Mouse (Mus musculus) hindbrain, postnatal 0 days (tissue): ENCODE measurements around the gene Alg9. TPM values are rescaled to one million over a fixed set of nuclear protein-coding genes. Genes with fewer than 3 reads are reported as not detected.
A peak's percentile ranks its signal among the peaks of the same experiment; 100 is the strongest.

Experiments used
- ATAC-seq: fragments of 200-750 bp; cut with Nextera tagmentation; 2 replicates; pipeline ENCODE4 v1.8.0; 2017; ENCODE audit warnings: mild to moderate bottlenecking, moderate TSS enrichment, moderate library complexity
- DNase-seq: peaks from one replicate; pipeline ENCODE4 v3.0.0-alpha.2; 2015; ENCODE audit warnings: low spot score
- H3K27ac ChIP-seq: fragments of 300-500 bp; sonication (generic); 2 replicates; pipeline ENCODE4 v1.5.1; 2014; ENCODE audit warnings: mild to moderate bottlenecking
- H3K27me3 ChIP-seq: fragments of 300-500 bp; sonication (generic); 2 replicates; pipeline ENCODE4 v1.6.1; 2014; ENCODE audit warnings: low read length, mixed read lengths; ENCODE audit not compliant: insufficient read depth
- H3K36me3 ChIP-seq: fragments of 300-500 bp; sonication (generic); 2 replicates; pipeline ENCODE4 v1.6.1; 2014; ENCODE audit warnings: low read length, mixed read lengths; ENCODE audit not compliant: insufficient read depth
- H3K4me1 ChIP-seq: fragments of 300-500 bp; sonication (generic); 2 replicates; pipeline ENCODE4 v1.6.1; 2014; ENCODE audit warnings: antibody characterized with exemption, low read length, mixed read lengths; ENCODE audit not compliant: insufficient read depth
- H3K4me2 ChIP-seq: fragments of 300-500 bp; sonication (generic); 2 replicates; pipeline ENCODE4 v1.6.1; 2014; ENCODE audit warnings: low read depth, mild to moderate bottlenecking, low read length, moderate library complexity, mixed read lengths
- H3K4me3 ChIP-seq: fragments of 300-500 bp; sonication (generic); 2 replicates; pipeline ENCODE4 v1.5.1; 2014; ENCODE audit warnings: low read length
- H3K9ac ChIP-seq: fragments of 300-500 bp; sonication (generic); replicated peaks from 2 replicates; pipeline ENCODE4 v1.6.1; 2014; ENCODE audit warnings: mild to moderate bottlenecking, low read length, moderate library complexity, mixed read lengths
- H3K9me3 ChIP-seq: fragments of 300-500 bp; sonication (generic); 2 replicates; pipeline ENCODE4 v1.6.1; 2016; ENCODE audit warnings: low read length, mixed read lengths
- CTCF ChIP-seq: IDR thresholded peaks from 2 replicates; pipeline ENCODE4 v1.5.1; 2016; ENCODE audit warnings: antibody characterized with exemption, control low read depth, low read depth
- WGBS: fragments of 180-500 bp; shearing (Covaris S2); extraction: QIAGEN DNeasy Blood & Tissue Kit; methylation state at CpG from one replicate; pipeline ENCODE4 v1.1.7; 2014; 5-methylcytosine and 5-hydroxymethylcytosine counted together
- polyA plus RNA-seq: library from polyadenylated mRNA; unstranded; fragments of >200 nt; fragmentation: Nextera tagmentation; extraction: Ambion mirVana; gene quantifications from 2 replicates; pipeline ENCODE4 v1.2.1, GENCODE M21; 2015
- total RNA-seq: library from RNA; depleted of rRNA; stranded (reverse); fragments of >200 nt; gene quantifications from 2 replicates; pipeline ENCODE4 v1.2.3, GENCODE M21; 2014

The Alg9 gene
- total and polyA plus RNA-seq, 2 experiments from 2014 or later = 49.9 to 94.0 TPM

DNA sequence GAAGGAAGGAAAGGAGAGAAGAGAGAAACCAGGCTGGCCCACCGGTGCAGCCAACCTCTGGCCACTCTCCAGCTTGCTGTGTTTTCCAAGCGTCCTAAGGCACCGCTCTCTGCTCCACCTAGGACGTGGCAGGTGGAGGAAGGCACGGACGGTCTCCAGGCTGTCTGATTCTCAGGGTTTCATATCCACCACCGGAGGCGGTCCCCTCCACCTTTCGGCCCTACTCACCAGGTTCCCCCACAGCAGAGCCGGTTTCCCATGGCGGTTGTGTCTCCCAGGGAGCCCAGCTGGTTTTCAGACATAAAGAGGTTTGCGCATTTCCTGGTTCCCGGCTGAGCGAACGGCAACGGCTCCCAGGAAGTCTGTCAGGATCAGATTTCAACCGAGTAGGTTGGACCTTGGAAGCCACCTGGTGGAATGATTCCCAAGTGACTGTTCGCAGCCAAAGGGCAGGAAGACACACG, 28.6 kb upstream of the Alg9 start, which contains the start of gene 2310030G06Rik:
2310030G06Rik (minus strand) TSS at position 323 of the 464 bp plus-strand sequence.
- DNase-seq = peak; percentile 52
- peaks cover 6% of the 10 kb centered on the region; the same call in 1 of the 2 replicates for H3K4me1 ChIP-seq
- 4% methylated on average over 19 of the region's 19 CpGs for WGBS
- H3K27me3 ChIP-seq = no peaks in the 10 kb centered on the region
- H3K9ac ChIP-seq = peak within 1 kb of the TSS; percentile 31; the same call in 1 of the 2 replicates
- peak; percentile 32; the same call in 1 of the 2 replicates for TF ChIP-seq CTCF
- no peak for ATAC-seq
- no peaks in the 10 kb centered on the region for H3K9me3 ChIP-seq
- peak within 1 kb of the TSS; percentile 58 for H3K4me2 ChIP-seq
- H3K36me3 ChIP-seq = no peaks in the 10 kb centered on the region
- peak within 1 kb of the TSS; percentile 34 for H3K4me3 ChIP-seq
- no peak within 1 kb of the TSS for H3K27ac ChIP-seq

DNA sequence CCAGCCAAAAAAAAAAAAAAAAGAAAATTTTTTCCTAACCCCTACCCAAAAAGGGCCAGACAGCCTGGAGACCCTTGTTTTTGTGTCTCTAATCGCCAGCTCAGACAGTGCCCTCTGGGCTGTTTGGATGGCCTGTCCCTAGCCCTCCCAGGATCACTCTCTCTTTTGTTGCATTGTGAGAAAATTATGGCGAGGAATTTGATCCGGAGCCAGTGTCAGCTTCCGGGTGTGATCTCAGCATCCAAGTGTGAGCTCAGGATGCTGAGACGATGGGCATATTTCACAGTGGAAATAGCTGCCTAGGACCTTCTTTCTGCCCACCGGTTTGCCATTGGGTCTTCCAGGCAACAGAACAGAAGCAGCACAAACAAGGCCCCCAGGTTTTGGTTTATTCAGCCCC, 24.1 kb upstream of the Alg9 start:
- no peaks in the 10 kb centered on the region for H3K27me3 ChIP-seq
- H3K36me3 ChIP-seq = no peaks in the 10 kb centered on the region
- ATAC-seq (no peak), DNase-seq (no peak)
- TF ChIP-seq CTCF = no peak
- H3K9me3 ChIP-seq = no peaks in the 10 kb centered on the region
- H3K9ac ChIP-seq = no peak overlapping the region
- no peak overlapping the region for H3K4me2 ChIP-seq
- WGBS = 49% methylated on average over 6 of the region's 6 CpGs
- H3K4me1 ChIP-seq = peaks cover 16% of the 10 kb centered on the region
- no peak overlapping the region for H3K4me3 ChIP-seq
- H3K27ac ChIP-seq = no peak overlapping the region

DNA sequence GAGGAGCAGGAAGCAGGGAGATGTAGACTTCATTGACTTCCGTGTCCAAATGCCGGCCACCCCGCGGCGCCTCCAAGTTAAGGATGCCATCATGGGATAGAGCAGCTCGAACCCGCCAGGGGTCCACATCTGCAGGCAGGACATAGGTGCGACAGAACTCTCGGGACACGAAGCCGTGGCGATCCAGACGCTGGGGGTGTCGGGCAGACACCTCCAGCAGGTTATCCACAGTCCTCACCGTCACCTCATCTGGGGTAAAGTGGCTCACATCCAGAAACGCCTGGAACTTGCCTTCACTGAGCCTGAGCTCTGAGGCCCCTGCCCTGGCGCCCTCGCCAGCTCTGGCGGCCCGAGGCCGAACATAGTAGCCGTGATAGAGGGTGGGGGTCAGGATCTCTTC, 23.5 kb upstream of the Alg9 start, which contains the start of gene Cryab:
Cryab (plus strand) TSS at position 3 of the 400 bp plus-strand sequence.
- Histone ChIP-seq H3K27ac (peak within 1 kb of the TSS; percentile 26; the same call in 1 of the 2 replicates), H3K4me3 (no peak within 1 kb of the TSS), H3K4me2 (no peak within 1 kb of the TSS), H3K4me1 (peaks cover 11% of the 10 kb centered on the region), H3K9me3 (no peaks in the 10 kb centered on the region), H3K9ac (no peak within 1 kb of the TSS), H3K36me3 (no peaks in the 10 kb centered on the region), H3K27me3 (no peaks in the 10 kb centered on the region)
- no peak for TF ChIP-seq CTCF
- ATAC-seq (no peak), DNase-seq (no peak)
- WGBS = 74% methylated on average over 22 of the region's 22 CpGs

DNA sequence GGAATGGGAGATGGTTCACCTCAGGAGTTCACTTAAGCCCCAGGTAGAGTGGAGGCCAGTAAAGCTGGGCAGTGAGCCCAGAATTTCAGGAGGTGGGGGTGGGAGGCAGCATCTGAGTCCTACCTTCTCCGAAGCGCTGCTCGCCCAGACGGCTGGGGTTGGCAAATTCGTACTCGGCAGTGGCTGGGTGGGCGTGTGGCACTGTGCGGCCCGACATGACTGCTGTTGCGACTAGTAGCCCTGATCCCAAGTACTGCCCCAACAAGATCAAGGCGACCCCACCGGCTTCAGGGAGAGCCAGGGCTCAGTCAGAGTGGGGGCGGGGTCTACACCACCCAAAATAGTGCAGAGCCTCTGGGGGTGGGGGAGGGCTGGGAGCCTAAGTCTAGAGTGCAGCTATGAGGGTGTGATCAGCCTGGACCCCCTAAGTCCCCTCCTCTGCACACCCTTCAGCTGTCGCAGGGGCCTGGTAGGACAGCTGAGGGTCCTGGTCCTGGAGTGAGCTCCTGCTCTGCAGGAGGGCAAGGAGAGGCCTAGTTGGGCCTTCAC, 22.7 kb upstream of the Alg9 start, which contains the start of gene Hspb2:
Hspb2 (minus strand) TSS at position 301 of the 549 bp plus-strand sequence.
- no peaks in the 10 kb centered on the region for H3K36me3 ChIP-seq
- no peak for DNase-seq
- no peak within 1 kb of the TSS for H3K4me3 ChIP-seq
- ATAC-seq = peak; percentile 51; the same call in 1 of the 2 replicates
- H3K4me1 ChIP-seq = peaks cover 9% of the 10 kb centered on the region
- H3K9ac ChIP-seq = no peak within 1 kb of the TSS; the same call in 1 of the 2 replicates
- peak within 1 kb of the TSS; percentile 26; the same call in 1 of the 2 replicates for H3K27ac ChIP-seq
- H3K27me3 ChIP-seq = no peaks in the 10 kb centered on the region
- no peak for TF ChIP-seq CTCF
- no peaks in the 10 kb centered on the region for H3K9me3 ChIP-seq
- H3K4me2 ChIP-seq = peak within 1 kb of the TSS; percentile 16; the same call in 1 of the 2 replicates
- WGBS = 50% methylated on average over 14 of the region's 14 CpGs

DNA sequence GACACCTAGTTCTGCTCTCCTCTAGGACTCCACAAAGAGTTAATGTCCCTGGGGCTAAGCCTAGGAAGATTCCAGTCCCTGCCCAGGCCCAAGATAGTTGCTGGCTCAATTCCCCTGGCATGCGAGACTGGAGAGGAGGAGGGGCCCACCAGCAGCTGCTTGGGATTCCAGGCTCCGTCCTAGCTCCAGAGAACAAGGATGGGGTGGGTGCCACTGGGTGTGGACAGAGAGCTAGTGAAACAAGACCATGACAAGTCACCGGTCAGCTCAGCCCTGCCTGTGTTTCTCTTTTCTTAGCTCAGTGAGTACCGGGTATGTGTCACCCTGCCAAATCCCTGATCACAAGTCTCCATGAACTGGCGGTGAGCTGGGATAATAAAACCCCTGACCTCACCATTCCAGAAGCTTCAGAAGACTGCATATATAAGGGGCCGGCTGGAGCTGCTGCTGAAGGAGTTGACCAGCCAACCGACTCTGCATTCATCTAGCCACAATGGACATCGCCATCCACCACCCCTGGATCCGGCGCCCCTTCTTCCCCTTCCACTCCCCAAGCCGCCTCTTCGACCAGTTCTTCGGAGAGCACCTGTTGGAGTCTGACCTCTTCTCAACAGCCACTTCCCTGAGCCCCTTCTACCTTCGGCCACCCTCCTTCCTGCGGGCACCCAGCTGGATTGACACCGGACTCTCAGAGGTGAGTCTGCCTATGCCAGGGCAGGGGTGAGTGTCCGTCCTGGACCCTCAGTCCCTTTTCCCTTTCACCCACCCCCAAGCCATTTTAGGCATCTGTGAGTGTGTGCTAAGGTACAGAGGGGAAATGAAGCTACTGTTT, 21.8 kb upstream of the Alg9 start:
- H3K9me3 ChIP-seq = no peaks in the 10 kb centered on the region
- H3K4me2 ChIP-seq = peak overlapping the region; percentile 16
- no peak for TF ChIP-seq CTCF
- WGBS = 64% methylated on average over 17 of the region's 17 CpGs
- no peaks in the 10 kb centered on the region for H3K27me3 ChIP-seq
- peaks cover 9% of the 10 kb centered on the region for H3K4me1 ChIP-seq
- peak; percentile 83 for ATAC-seq
- DNase-seq = peak; percentile 62
- H3K9ac ChIP-seq = no peak overlapping the region; the same call in 1 of the 2 replicates
- no peak overlapping the region for H3K27ac ChIP-seq
- H3K36me3 ChIP-seq = no peaks in the 10 kb centered on the region
- no peak overlapping the region for H3K4me3 ChIP-seq

DNA sequence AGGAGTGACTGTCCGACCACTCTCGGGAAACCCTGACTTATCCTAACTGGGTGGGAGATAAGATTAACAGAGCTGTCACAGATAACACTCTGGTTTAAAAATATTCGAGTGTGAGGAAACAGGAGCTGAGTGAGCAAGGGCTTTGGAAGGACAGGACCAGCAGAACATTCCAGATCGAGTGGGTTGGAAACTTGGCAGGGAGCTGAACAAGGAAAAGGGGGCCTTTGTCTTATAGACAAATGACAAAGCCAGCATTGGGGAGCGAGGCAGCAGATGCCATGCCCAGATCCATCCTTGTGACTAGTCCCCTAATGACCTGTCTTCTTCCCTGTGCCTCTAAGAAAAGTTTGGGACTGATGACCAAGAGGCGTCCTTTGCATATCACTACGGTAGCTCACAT, 20.9 kb upstream of the Alg9 start:
- H3K9me3 ChIP-seq = no peaks in the 10 kb centered on the region
- H3K36me3 ChIP-seq = no peaks in the 10 kb centered on the region
- H3K4me2 ChIP-seq = peak overlapping the region; percentile 16; the same call in 1 of the 2 replicates
- TF ChIP-seq CTCF = no peak
- no peak overlapping the region for H3K9ac ChIP-seq
- no peak overlapping the region for H3K27ac ChIP-seq
- 61% methylated on average over 7 of the region's 7 CpGs for WGBS
- peaks cover 9% of the 10 kb centered on the region for H3K4me1 ChIP-seq
- no peaks in the 10 kb centered on the region for H3K27me3 ChIP-seq
- ATAC-seq = no peak
- H3K4me3 ChIP-seq = no peak overlapping the region
- DNase-seq = no peak
